Mouse (Mus musculus): ENCODE results near the gene Tnni3k. TPM values are rescaled to one million over a fixed set of nuclear protein-coding genes. Genes with fewer than 3 reads are reported as not detected.

The Tnni3k gene
- polyA plus RNA-seq, 1 experiment, result not detected

GRCm38 (mm10) chr3:154881428-154881986 is 173.7 kb downstream of the Tnni3k start:
- H3K27ac ChIP-seq (replicated peaks; ENCODE audit: low read depth, low read length), result no peak overlapping the region

DNA sequence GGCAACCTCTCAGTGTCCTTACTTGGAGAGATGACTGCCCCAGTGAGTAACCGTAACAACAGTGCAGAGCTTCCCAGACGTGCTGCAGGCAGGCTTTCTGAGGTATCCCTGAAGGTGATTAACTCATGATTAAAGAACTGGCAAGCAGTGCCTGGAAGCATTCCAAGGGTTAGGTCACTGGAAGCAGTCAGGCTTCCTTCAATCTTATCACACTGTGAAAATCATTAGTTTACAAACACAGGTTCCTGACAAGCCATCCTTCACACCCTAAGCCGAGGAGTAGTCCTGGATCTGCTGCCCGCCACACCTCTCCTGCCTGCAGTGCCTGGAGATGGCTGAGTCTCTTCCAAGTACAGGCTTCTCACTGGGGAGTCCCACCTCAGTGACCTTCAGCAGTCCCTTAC is 174.7 kb downstream of the Tnni3k start:
- Histone ChIP-seq H3K27ac (replicated peaks; ENCODE audit: low read depth, low read length) (no peak overlapping the region), H3K4me3 (ENCODE audit: insufficient read depth, low read depth, low read length) (no peak overlapping the region), H3K4me1 (ENCODE audit: control insufficient read depth, insufficient read depth, insufficient read length, low read length) (no peaks in the 10 kb centered on the region)

More at GRCm38 (mm10) chr3:154881428-154881986, 173.7 kb downstream of the Tnni3k start:
- Histone ChIP-seq H3K4me3 (ENCODE audit: insufficient read depth, low read depth, low read length) (no peak overlapping the region), H3K4me1 (ENCODE audit: control insufficient read depth, insufficient read depth, insufficient read length, low read length) (no peaks in the 10 kb centered on the region)

DNA sequence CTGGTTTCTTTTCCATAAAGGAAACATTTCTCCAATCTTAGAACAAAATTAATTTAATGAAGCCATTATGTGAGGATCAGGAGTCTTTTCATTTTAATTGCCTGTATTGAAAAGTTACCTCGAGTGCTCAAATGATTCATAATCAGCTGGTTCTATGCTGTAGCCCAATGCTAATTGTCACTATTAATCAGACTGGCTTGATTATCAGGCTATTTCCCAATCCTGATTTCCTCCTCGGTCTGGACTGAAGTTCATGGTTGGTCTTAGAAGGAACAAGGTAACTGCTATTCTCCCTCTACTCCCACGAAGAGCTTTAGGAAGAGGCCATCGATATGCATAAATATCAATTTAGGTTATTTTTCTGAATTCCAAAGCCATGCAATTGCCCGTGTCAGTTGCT is 175.1 kb downstream of the Tnni3k start:
- H3K27ac ChIP-seq (replicated peaks; ENCODE audit: low read depth, low read length), result no peak overlapping the region
- H3K4me3 ChIP-seq (ENCODE audit: insufficient read depth, low read depth, low read length), result no peak overlapping the region
- H3K4me1 ChIP-seq (ENCODE audit: control insufficient read depth, insufficient read depth, insufficient read length, low read length), result no peaks in the 10 kb centered on the region

DNA sequence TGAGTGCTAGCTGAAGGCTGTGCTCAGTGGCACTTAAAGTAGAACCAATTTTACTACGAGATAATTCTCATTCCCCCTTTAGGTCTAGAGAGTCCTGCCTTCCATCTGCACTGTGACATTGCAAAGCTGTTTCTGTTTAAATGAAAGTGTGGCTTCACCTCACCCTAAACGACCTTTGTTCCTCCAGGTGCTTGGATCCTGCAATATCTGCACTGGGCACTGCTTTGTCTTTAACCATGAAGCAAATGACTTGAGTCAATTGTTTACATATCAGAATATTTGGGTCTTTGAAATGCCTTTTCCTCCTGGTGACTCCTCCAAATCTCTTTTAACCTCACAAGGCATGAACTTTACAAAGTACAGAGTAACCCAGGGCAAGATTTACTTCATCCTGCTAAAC is 175.7 kb downstream of the Tnni3k start:
- Histone ChIP-seq H3K27ac (replicated peaks; ENCODE audit: low read depth, low read length) (no peak overlapping the region), H3K4me3 (ENCODE audit: insufficient read depth, low read depth, low read length) (no peak overlapping the region), H3K4me1 (ENCODE audit: control insufficient read depth, insufficient read depth, insufficient read length, low read length) (no peaks in the 10 kb centered on the region)

GRCm38 (mm10) chr3:154879080-154879479 is 176.1 kb downstream of the Tnni3k start:
- Histone ChIP-seq H3K4me1 (ENCODE audit: control insufficient read depth, insufficient read depth, insufficient read length, low read length) (no peaks in the 10 kb centered on the region), H3K4me3 (ENCODE audit: insufficient read depth, low read depth, low read length) (no peak overlapping the region), H3K27ac (replicated peaks; ENCODE audit: low read depth, low read length) (no peak overlapping the region)

GRCm38 (mm10) chr3:154868807-154869206 is 186.4 kb downstream of the Tnni3k start:
- no peaks in the 10 kb centered on the region for H3K4me1 ChIP-seq (ENCODE audit: control insufficient read depth, insufficient read depth, insufficient read length, low read length)
- no peak overlapping the region for H3K4me3 ChIP-seq (ENCODE audit: insufficient read depth, low read depth, low read length)
- no peak overlapping the region for H3K27ac ChIP-seq (replicated peaks; ENCODE audit: low read depth, low read length)

- Histone ChIP-seq H3K4me3 (ENCODE audit: insufficient read depth, low read depth, low read length) (no peak overlapping the region), H3K27ac (replicated peaks; ENCODE audit: low read depth, low read length) (no peak overlapping the region), H3K4me1 (ENCODE audit: control insufficient read depth, insufficient read depth, insufficient read length, low read length) (no peaks in the 10 kb centered on the region)
Measured at GRCm38 (mm10) chr3:154861921-154862320, 193.3 kb downstream of the Tnni3k start.

DNA sequence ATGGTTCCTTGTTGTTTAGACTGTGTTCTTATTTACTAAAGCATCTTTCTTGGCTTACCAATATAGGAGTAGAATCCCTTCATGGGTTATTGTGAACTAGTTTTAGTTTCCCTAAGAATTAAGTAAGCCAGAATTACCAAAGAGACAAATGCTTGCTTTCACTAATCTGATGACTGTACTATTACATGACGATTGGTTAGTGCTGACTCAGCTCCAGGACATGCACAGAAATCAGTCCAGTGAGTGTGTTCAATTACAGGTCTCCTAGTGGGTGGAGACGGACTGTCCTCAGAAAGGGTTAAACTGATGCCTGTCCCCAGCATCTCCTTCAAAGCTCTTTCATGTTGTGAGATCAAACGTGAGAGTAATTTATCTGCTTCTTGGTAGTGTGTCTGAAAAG is 195.5 kb downstream of the Tnni3k start:
- H3K4me1 ChIP-seq (ENCODE audit: control insufficient read depth, insufficient read depth, insufficient read length, low read length), result no peaks in the 10 kb centered on the region
- H3K4me3 ChIP-seq (ENCODE audit: insufficient read depth, low read depth, low read length), result no peak overlapping the region
- no peak overlapping the region for H3K27ac ChIP-seq (replicated peaks; ENCODE audit: low read depth, low read length)

DNA sequence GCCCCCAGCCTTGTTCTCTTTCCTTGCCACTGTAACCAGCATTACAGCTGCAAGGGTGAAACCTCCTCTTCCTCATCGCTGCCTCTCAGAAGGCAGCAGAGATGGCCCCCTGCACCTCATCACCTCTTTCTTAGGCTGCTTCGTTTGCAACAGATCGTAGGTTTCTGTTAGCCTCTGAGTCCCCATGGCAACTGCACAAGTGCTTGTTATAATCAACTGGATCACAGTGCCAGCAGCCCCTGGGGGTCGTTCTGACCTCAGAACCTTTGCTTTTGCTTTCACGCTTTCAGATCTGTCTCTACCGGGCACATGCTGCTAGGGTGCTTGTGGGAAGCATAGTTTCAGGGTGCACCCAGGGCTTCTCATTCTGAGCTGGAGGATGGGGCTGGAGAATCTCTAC is 201.9 kb downstream of the Tnni3k start:
- Histone ChIP-seq H3K4me3 (ENCODE audit: insufficient read depth, low read depth, low read length) (no peak overlapping the region), H3K27ac (replicated peaks; ENCODE audit: low read depth, low read length) (no peak overlapping the region)

GRCm38 (mm10) chr3:154852281-154852680 is 202.9 kb downstream of the Tnni3k start:
- Histone ChIP-seq H3K4me1 (ENCODE audit: control insufficient read depth, insufficient read depth, insufficient read length, low read length) (no peaks in the 10 kb centered on the region), H3K27ac (replicated peaks; ENCODE audit: low read depth, low read length) (no peak overlapping the region), H3K4me3 (ENCODE audit: insufficient read depth, low read depth, low read length) (no peak overlapping the region)

More for the DNA sequence above, 201.9 kb downstream of the Tnni3k start:
- H3K4me1 ChIP-seq (ENCODE audit: control insufficient read depth, insufficient read depth, insufficient read length, low read length), result no peaks in the 10 kb centered on the region

DNA sequence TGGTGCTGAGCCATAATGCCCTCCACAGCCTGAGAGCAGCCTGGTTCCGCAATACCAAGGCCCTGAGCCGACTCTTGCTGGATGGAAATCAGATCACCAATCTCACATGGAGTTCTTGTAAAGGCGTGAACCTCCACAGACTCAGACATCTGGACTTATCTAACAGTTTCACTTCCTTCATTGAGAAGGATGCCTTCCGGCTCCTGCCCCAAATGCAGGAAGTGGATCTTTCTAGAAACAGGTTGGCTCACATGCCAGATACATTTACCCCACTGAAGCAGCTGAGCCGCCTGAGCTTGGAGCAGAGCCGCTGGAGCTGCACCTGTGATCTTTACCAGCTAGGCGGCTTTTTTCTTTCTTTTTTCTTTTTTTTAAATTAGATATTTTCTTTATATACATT is 213.0 kb downstream of the Tnni3k start:
- Histone ChIP-seq H3K4me3 (ENCODE audit: insufficient read depth, low read depth, low read length) (no peak overlapping the region), H3K27ac (replicated peaks; ENCODE audit: low read depth, low read length) (no peak overlapping the region), H3K4me1 (ENCODE audit: control insufficient read depth, insufficient read depth, insufficient read length, low read length) (no peaks in the 10 kb centered on the region)

GRCm38 (mm10) chr3:154841076-154841475 is 214.1 kb downstream of the Tnni3k start:
- Histone ChIP-seq H3K4me3 (ENCODE audit: insufficient read depth, low read depth, low read length) (no peak overlapping the region), H3K4me1 (ENCODE audit: control insufficient read depth, insufficient read depth, insufficient read length, low read length) (no peaks in the 10 kb centered on the region), H3K27ac (replicated peaks; ENCODE audit: low read depth, low read length) (no peak overlapping the region)

DNA sequence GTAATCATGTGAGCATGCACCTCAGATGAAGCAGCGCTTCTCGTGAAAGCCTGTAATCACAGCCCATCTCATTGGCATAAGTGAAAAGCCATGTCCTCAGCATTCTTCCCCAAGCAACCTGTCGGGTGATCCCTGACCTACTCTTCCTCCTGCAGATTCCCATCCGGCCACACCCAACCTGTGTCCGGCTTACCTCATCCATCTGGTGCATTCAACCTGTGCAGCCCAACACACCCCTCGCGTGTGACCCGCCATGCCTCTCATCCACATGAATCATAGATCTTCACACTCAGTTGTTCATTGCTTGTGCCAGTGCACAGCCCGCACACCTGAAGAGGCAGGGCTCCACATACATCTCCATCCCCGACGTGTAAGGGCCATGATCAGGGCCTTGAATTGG is 217.3 kb downstream of the Tnni3k start:
- Histone ChIP-seq H3K4me1 (ENCODE audit: control insufficient read depth, insufficient read depth, insufficient read length, low read length) (no peaks in the 10 kb centered on the region), H3K27ac (replicated peaks; ENCODE audit: low read depth, low read length) (no peak overlapping the region), H3K4me3 (ENCODE audit: insufficient read depth, low read depth, low read length) (no peak overlapping the region)

- no peaks in the 10 kb centered on the region for H3K4me1 ChIP-seq (ENCODE audit: control insufficient read depth, insufficient read depth, insufficient read length, low read length)
- no peak overlapping the region for H3K4me3 ChIP-seq (ENCODE audit: insufficient read depth, low read depth, low read length)
- H3K27ac ChIP-seq (replicated peaks; ENCODE audit: low read depth, low read length), result no peak overlapping the region
Measured at GRCm38 (mm10) chr3:154836137-154836536, 219.1 kb downstream of the Tnni3k start.

DNA sequence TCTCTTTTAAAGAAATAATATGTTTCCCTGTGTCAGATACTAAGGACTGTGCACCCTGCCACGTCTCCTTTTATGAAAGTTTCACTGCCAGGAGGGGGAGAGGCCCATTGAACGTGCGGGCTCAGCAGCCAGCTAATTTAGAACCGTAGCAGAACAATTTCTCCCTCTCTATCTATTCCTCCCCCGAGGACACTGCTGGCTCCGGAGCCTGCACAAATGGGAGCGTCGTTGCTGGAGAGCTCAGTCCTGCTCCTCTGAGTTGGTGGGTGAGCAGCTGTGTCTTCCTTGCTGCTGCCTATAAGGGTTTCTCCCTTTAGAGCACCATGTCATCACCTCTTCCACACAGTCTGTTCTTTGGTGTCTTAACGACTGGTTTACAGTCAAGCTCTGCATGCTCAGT is 220.8 kb downstream of the Tnni3k start:
- H3K4me3 ChIP-seq (ENCODE audit: insufficient read depth, low read depth, low read length), result no peak overlapping the region
- H3K4me1 ChIP-seq (ENCODE audit: control insufficient read depth, insufficient read depth, insufficient read length, low read length), result no peaks in the 10 kb centered on the region
- H3K27ac ChIP-seq (replicated peaks; ENCODE audit: low read depth, low read length), result no peak overlapping the region

GRCm38 (mm10) chr3:154825739-154826138 is 229.5 kb downstream of the Tnni3k start:
- Histone ChIP-seq H3K4me3 (ENCODE audit: insufficient read depth, low read depth, low read length) (no peak overlapping the region), H3K4me1 (ENCODE audit: control insufficient read depth, insufficient read depth, insufficient read length, low read length) (no peaks in the 10 kb centered on the region), H3K27ac (replicated peaks; ENCODE audit: low read depth, low read length) (no peak overlapping the region)

DNA sequence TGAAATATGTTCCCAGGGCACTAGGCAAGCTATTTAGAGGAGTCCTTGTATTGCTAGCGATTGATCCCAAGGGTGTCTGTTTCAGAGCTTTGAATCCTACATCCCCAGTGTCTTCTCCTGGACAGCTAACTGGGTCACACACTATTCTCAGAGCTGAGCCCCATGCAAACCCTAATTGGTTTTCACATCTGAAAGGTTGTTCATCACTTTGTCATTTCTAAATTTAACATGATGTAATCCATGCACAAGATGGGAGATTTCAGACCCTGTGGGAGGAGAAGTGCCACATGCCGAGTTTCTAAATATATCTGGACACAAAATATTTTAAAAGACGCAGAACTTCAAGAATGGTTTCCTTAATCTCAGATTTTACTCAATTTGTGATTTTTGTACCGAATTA is 230.5 kb downstream of the Tnni3k start:
- Histone ChIP-seq H3K4me1 (ENCODE audit: control insufficient read depth, insufficient read depth, insufficient read length, low read length) (no peaks in the 10 kb centered on the region), H3K27ac (replicated peaks; ENCODE audit: low read depth, low read length) (no peak overlapping the region), H3K4me3 (ENCODE audit: insufficient read depth, low read depth, low read length) (no peak overlapping the region)
